8 mouse cellular contexts compared by ENCODE assay signal in the genomic region with DNA sequence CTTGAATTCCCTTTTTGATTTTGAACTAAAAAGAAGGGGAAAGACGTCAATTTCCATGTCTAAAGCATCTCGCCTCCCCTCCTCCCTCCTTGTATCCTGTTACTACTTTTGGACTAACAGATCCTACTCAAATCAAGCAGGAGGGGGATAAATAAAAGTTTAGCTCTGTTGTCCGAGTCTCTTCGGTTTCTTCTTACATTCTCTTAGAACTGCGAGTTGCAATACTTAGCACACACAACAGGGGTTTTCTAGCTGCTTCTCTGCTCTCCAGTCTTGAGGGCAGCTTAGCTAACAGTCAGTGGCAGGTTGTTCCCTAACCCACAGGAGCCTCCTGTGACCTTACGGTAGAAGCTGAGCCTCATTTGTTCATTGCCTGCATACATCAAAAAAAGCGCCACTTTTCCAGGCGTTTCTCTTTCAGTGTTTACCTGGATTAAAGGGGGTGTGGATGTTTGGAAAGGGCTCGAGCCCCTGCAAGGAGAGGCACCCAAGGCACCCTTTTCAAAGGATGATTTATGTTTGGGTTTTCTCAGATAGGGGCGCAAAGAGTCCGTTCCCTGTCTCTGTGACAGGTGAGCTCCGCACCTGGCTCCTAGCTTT.
DNase-seq lines count a peak whose midpoint lies in the region; ATAC-seq and TF ChIP-seq lines count a peak whose summit lies in the region.

No protein-coding gene starts in this region.

- intact Hi-C loops in gastrocnemius, adult 2 months (cut with DNase I) = loop anchor here (1.0 to 10.0 kb wide), 3 partner anchors 50 to 463 kb away; no protein-coding TSS in a partner anchor

- no peaks in the 10 kb centered on the region for H3K9me3 ChIP-seq in heart, embryonic 14.5 days (ENCODE audit: control insufficient read depth, low read length)
- H3K9me3 ChIP-seq in limb, embryonic 12.5 days = no peaks in the 10 kb centered on the region
- no peaks in the 10 kb centered on the region for H3K9me3 ChIP-seq in midbrain, postnatal 0 days (ENCODE audit: low read length)

- peak; percentile 34 for TF ChIP-seq CTCF in gastrocnemius, adult 2 months (IDR thresholded peaks at IDR 0.05)
- peak; percentile 57 for TF ChIP-seq CTCF in midbrain, postnatal 0 days (IDR thresholded peaks at IDR 0.05)

- no peak for DNase-seq in gastrocnemius, adult 2 months
- no peak for DNase-seq in gastrocnemius, postnatal 25 days
- peak; percentile 12 to 24 for DNase-seq in cerebellum, postnatal 25 days
- peak; percentile 69 for DNase-seq in midbrain, postnatal 0 days (ENCODE audit: low spot score)
- no peak for DNase-seq in urinary bladder, adult 2 months (ENCODE audit: low spot score)
- no peak for DNase-seq in spleen, postnatal 14 days (ENCODE audit: low spot score in 2 of 2)

- ATAC-seq in heart, embryonic 14.5 days (ENCODE audit: insufficient number of reproducible peaks, insufficient read depth, low FRiP score, low read depth) = no peak
- no peak for ATAC-seq in limb, embryonic 12.5 days (ENCODE audit: insufficient number of reproducible peaks, insufficient read depth, low FRiP score, low TSS enrichment, low read depth)
- ATAC-seq in midbrain, postnatal 0 days (ENCODE audit: low FRiP score) = peak; percentile 25; the same call in 1 of the 2 replicates

- no peaks in the 10 kb centered on the region for H3K27me3 ChIP-seq in heart, embryonic 14.5 days (ENCODE audit: control insufficient read depth, insufficient read depth, low read length)
- peaks cover 35% of the 10 kb centered on the region for H3K27me3 ChIP-seq in limb, embryonic 12.5 days
- no peaks in the 10 kb centered on the region for H3K27me3 ChIP-seq in midbrain, postnatal 0 days (ENCODE audit: insufficient read depth, low read length)

- no peaks in the 10 kb centered on the region for H3K36me3 ChIP-seq in heart, embryonic 14.5 days (ENCODE audit: control insufficient read depth, insufficient read depth, low read length)
- H3K36me3 ChIP-seq in limb, embryonic 12.5 days = no peaks in the 10 kb centered on the region
- no peaks in the 10 kb centered on the region for H3K36me3 ChIP-seq in midbrain, postnatal 0 days (ENCODE audit: insufficient read depth, low read length)

- WGBS in heart, embryonic 14.5 days = 12% methylated on average over 12 of the region's 12 CpGs
- 8% methylated on average over 12 of the region's 12 CpGs for WGBS in limb, embryonic 12.5 days
- 17% methylated on average over 12 of the region's 12 CpGs for WGBS in midbrain, postnatal 0 days

- peaks cover 8 to 15% of the 10 kb centered on the region in 2 experiments for H3K4me1 ChIP-seq in heart, embryonic 14.5 days (ENCODE audit: control insufficient read depth in 2 of 2, insufficient read depth in 2 of 2, low read length in 2 of 2)
- H3K4me1 ChIP-seq in limb, embryonic 12.5 days (replicated peaks) = peaks cover 24% of the 10 kb centered on the region
- peaks cover 10% of the 10 kb centered on the region; the same call in 1 of the 2 replicates for H3K4me1 ChIP-seq in midbrain, postnatal 0 days (ENCODE audit: insufficient read depth, low read length)

- peak overlapping the region; percentile 93 for H3K27ac ChIP-seq in gastrocnemius, adult 2 months
- peak overlapping the region; percentile 96 for H3K27ac ChIP-seq in heart, embryonic 14.5 days (replicated peaks in 1 of 2; ENCODE audit: control insufficient read depth in 1 of 2, insufficient read depth in 1 of 2, low read depth in 2 of 2, low read length in 2 of 2)
- peak overlapping the region; percentile 94 for H3K27ac ChIP-seq in limb, embryonic 12.5 days
- peak overlapping the region; percentile 88 for H3K27ac ChIP-seq in midbrain, postnatal 0 days (ENCODE audit: low read depth, low read length)

- peak overlapping the region; percentile 65 for H3K4me2 ChIP-seq in heart, embryonic 14.5 days (ENCODE audit: low read length)
- H3K4me2 ChIP-seq in limb, embryonic 12.5 days = peak overlapping the region; percentile 64
- H3K4me2 ChIP-seq in midbrain, postnatal 0 days (ENCODE audit: low read depth, low read length, poor library complexity, severe bottlenecking) = peak overlapping the region; percentile 70

- H3K4me3 ChIP-seq in gastrocnemius, adult 2 months = peak overlapping the region; percentile 82
- H3K4me3 ChIP-seq in heart, embryonic 14.5 days (ENCODE audit: control insufficient read depth in 1 of 2, insufficient read depth in 1 of 2, low read depth in 1 of 2, low read length in 2 of 2) = peak overlapping the region; percentile 56 to 87
- H3K4me3 ChIP-seq in limb, embryonic 12.5 days (replicated peaks) = peak overlapping the region; percentile 52
- peak overlapping the region; percentile 58 for H3K4me3 ChIP-seq in midbrain, postnatal 0 days (ENCODE audit: low read depth, low read length)

- H3K9ac ChIP-seq in heart, embryonic 14.5 days (ENCODE audit: low read length) = peak overlapping the region; percentile 84
- peak overlapping the region; percentile 60 for H3K9ac ChIP-seq in limb, embryonic 12.5 days (replicated peaks)
- peak overlapping the region; percentile 77 for H3K9ac ChIP-seq in midbrain, postnatal 0 days (replicated peaks; ENCODE audit: low read length, poor library complexity, severe bottlenecking)

Comparison
In these comparisons a context has a peak if more than half of its experiments do, and no peak if none do; other contexts are left out.
1. DNase-seq: peak in cerebellum, postnatal 25 days (2 of 2) and midbrain, postnatal 0 days (single experiment); none in gastrocnemius, adult 2 months (single experiment), gastrocnemius, postnatal 25 days (single experiment), urinary bladder, adult 2 months (single experiment) and spleen, postnatal 14 days (0 of 2).
2. Peak in every context shown above with its lines, with median percentiles within 50 percentile points of each other: H3K27ac ChIP-seq, H3K4me3 ChIP-seq, H3K4me2 ChIP-seq and H3K9ac ChIP-seq.